Mouse (Mus musculus): Measurements from ENCODE around the gene Dennd1a. TPM values are rescaled to one million over a fixed set of nuclear protein-coding genes. Genes with fewer than 3 reads are reported as not detected.

Dennd1a gene
- total RNA-seq, 2 experiments from 2014 or later: 34.2 to 37.0 TPM

GRCm38 (mm10) chr2:37802610-37803212, 484.5 kb downstream of the Dennd1a start:
- ATAC-seq (replicated peaks; ENCODE audit: low FRiP score, low TSS enrichment, poor library complexity, severe bottlenecking): peak; percentile 81

GRCm38 (mm10) chr2:37801687-37802086, 485.5 kb downstream of the Dennd1a start:
- ATAC-seq (replicated peaks; ENCODE audit: low FRiP score, low TSS enrichment, poor library complexity, severe bottlenecking): no peak

- no peak for ATAC-seq (replicated peaks; ENCODE audit: low FRiP score, low TSS enrichment, poor library complexity, severe bottlenecking)
Measured at GRCm38 (mm10) chr2:37799137-37799536, 488.1 kb downstream of the Dennd1a start.

DNA sequence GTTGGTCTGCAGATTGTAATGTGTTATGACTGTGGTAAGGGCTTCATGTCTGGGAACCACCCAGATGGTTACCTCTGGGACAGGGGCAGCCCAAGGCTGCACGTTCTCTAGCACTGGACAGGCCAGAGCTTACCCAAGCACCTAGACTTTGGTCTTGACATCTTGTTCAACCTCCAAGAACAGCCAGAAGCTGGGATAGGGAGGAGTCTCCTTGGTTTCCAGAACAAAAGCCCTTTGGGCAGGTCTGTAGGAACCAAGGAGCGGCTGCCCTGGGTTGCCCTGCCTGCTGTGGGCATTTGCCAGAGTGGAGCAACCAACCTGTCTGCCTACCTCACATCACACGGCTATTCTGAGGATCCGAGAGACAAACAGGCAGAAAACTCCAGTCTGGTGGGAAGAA, 490.1 kb downstream of the Dennd1a start:
- no peak for ATAC-seq (replicated peaks; ENCODE audit: low FRiP score, low TSS enrichment, poor library complexity, severe bottlenecking)

- no peak for ATAC-seq (replicated peaks; ENCODE audit: low FRiP score, low TSS enrichment, poor library complexity, severe bottlenecking)
Measured at GRCm38 (mm10) chr2:37796021-37796420, 491.2 kb downstream of the Dennd1a start.

DNA sequence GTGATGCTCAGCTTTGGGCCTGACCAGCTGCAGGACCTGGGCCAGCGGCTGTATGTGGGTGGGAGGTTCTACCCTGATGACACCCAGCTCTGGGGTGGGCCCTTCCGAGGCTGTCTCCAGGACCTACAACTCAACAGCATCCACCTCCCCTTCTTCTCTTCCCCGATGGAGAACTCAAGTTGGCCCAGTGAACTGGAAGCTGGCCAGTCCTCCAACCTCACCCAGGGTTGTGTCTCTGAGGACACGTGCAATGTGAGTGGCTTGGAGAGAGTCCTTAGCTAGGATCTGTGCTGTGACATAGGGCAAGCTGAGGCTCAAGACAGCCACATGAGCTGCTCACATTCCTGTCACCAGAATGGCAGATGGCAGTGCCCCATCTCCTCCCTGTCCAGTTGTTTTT, 495.9 kb downstream of the Dennd1a start:
- no peak for ATAC-seq (replicated peaks; ENCODE audit: low FRiP score, low TSS enrichment, poor library complexity, severe bottlenecking)

- ATAC-seq (replicated peaks; ENCODE audit: low FRiP score, low TSS enrichment, poor library complexity, severe bottlenecking): no peak
Measured at GRCm38 (mm10) chr2:37790738-37791137, 496.5 kb downstream of the Dennd1a start.

- no peak for ATAC-seq (replicated peaks; ENCODE audit: low FRiP score, low TSS enrichment, poor library complexity, severe bottlenecking)
Measured at GRCm38 (mm10) chr2:37789995-37790394, 497.2 kb downstream of the Dennd1a start.

GRCm38 (mm10) chr2:37789029-37789428, 498.2 kb downstream of the Dennd1a start:
- no peak for ATAC-seq (replicated peaks; ENCODE audit: low FRiP score, low TSS enrichment, poor library complexity, severe bottlenecking)

DNA sequence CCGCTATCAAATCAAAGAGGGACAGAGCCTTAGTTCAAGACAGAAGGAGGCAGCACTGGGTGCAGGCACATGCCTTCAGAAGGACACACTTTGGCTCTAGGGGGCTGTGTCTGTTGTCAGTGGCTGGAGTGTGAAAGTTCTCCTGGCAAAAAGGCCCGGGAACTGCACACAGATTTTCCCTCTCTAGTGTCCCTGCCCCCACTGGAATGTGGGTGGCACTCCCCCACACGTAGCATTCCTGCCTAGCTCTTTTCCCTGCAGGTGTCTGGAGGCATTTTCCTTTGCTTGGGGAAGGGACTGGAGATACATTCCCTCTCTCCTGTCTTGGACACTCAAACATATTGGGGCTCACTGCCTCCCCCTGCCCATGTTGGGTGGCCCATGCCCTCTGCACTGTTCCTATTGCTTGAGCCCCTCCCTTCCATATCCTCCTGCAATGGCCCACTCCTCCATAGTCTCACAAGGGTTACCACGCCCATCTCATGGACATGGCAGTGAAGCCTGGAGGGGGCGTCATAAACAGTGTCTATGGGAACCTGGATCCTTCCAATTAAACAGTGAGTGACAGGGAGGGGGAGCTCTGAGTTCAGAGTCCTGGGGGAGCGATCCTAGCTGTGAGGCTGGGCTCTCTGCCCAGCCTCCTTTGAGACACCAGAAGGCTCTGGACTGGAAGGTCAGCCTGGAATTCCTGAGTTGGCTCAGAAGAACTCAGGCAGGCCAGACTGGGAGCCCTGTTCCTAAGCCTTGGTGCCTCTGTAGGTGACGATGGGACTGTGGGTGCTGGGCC, 498.8 kb downstream of the Dennd1a start:
- no peak for ATAC-seq (replicated peaks; ENCODE audit: low FRiP score, low TSS enrichment, poor library complexity, severe bottlenecking)

DNA sequence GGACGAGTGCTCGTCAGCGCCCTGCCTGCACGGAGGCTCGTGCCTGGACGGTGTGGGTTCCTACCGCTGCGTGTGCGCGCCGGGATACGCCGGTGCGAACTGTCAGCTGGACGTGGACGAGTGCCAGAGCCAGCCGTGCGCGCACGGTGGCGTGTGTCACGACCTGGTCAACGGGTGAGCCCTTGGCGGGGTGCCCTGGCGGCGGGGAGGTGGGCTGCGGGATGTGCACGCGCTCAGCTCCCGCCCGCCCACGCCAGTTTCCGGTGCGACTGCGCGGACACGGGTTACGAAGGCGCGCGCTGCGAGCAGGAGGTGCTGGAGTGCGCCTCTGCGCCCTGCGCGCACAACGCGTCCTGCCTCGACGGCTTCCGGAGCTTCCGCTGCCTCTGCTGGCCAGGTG, 500.7 kb downstream of the Dennd1a start:
- no peak for ATAC-seq (replicated peaks; ENCODE audit: low FRiP score, low TSS enrichment, poor library complexity, severe bottlenecking)

DNA sequence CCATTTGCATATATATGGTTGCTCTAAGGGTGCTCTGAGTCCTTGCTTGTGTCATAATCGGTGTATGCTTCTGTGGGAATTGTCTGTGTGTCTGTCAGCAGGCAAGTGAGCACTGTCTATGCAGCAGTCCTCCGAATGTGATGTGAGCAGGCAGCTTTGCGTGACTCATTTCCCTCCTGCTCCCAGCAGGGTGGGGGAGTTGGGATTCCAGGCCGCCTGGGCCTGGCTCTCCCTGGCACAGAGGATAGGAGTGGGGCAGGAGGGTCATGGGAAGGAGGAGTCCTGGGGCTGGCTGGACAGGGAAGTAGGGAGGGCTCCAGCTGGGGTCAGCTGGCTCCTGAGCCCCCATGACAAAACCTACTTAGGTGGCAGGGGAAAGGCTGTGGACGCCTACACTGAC, 502.7 kb downstream of the Dennd1a start:
- ATAC-seq (replicated peaks; ENCODE audit: low FRiP score, low TSS enrichment, poor library complexity, severe bottlenecking): no peak

- no peak for ATAC-seq (replicated peaks; ENCODE audit: low FRiP score, low TSS enrichment, poor library complexity, severe bottlenecking)
Measured at GRCm38 (mm10) chr2:37782002-37782401, 505.2 kb downstream of the Dennd1a start.

GRCm38 (mm10) chr2:37781421-37781820, 505.8 kb downstream of the Dennd1a start:
- ATAC-seq (replicated peaks; ENCODE audit: low FRiP score, low TSS enrichment, poor library complexity, severe bottlenecking): no peak

DNA sequence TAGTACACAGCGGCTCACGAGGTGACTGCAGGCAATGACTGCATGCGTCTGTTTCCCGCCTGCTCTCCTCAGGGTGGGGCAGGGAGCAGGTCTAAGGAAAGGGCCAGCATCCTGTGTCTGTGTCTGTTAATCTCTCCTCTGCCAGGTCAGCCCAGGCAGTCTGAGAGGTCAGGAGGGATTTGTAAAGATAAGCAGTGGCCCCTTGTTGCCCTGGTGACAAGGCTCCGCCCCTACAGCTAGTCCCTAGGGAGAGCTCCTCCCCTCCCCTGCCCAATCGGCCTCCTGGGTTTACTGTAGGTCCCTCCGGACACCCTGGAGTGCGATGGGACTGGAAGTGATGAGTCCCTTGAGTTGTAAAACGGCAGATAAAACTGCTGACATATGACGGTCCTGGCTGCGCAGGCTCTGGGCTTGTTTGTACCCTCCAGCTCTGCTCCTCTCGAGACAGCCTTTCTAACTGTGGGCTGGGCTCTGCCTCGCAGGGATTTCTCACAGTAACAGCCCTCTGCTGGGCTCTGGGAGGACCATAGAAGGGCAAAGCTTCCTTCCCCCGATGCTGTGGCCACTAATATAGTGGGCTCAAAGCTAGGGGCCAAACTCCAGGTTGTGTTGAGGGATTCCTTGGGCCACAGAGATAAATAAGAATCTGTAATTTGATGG, 506.8 kb downstream of the Dennd1a start:
- ATAC-seq (replicated peaks; ENCODE audit: low FRiP score, low TSS enrichment, poor library complexity, severe bottlenecking): peak; percentile 92

GRCm38 (mm10) chr2:37777958-37778720, 509.1 kb downstream of the Dennd1a start:
- ATAC-seq (replicated peaks; ENCODE audit: low FRiP score, low TSS enrichment, poor library complexity, severe bottlenecking): no peak

DNA sequence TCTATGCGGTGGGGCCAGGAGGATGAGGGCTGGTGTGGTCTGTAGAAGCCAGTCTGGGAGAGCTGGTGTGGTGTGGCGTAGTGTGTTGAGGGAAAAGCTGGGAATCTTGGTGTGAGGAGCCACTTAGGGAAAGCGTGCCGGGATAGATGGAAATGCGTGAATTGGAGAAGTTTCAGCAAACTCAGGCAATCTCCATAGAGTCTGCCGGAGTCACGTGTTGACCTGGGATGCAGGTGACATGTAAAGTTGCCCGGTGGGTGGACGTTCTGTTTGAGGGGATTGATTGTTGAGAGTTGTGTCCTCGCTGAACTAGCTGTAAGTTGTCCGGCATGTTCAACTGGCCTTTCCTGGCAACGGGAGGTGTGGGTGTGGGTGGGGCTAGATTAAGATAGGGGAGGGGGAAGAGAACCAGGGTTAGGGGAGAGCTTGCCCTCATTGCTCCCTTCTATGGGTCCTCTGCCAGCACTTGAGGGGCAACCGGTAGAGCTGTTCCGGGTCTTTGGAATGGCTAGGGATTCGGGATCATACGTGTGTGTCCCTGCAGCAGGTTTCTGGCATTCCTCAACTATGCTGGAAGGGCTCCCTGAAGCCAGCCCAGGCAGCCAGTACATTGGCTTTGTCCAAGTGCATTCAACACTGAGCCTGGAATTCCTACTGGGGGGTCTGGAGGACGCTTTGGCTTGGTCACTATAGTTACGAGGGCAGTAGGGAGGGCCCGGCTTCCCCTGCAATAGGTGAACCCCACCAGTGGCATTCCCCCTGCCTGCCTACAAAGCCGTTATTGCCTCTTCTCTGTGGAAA, 510.4 kb downstream of the Dennd1a start:
- no peak for ATAC-seq (replicated peaks; ENCODE audit: low FRiP score, low TSS enrichment, poor library complexity, severe bottlenecking)

DNA sequence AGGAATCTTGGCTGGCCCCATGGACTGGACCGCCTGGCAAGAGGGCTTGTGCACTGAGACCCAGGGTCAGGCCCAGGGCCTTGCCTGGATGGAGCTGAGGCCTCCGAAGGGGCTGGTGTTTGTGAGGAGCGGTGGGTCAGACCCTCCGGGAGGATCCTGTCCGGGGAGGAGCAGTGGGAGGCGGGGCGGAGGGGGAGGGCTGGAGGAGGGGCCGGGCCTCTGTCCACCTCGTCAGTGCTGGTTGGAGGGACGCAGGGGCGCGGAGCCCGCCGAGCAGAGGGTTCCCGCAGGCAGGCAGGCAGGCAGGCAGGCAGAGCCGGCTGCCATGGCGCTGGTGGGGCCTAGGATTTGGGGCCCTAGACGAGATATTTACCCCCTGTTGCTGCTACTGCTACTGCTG, 511.2 kb downstream of the Dennd1a start, which contains the start of gene Crb2:
TSS of gene Crb2 (plus strand) at position 234 of the 400 bp plus-strand sequence.
- no peak for ATAC-seq (replicated peaks; ENCODE audit: low FRiP score, low TSS enrichment, poor library complexity, severe bottlenecking)

- ATAC-seq (replicated peaks; ENCODE audit: low FRiP score, low TSS enrichment, poor library complexity, severe bottlenecking): no peak
Measured at GRCm38 (mm10) chr2:37774571-37774970, 512.6 kb downstream of the Dennd1a start.

All from megakaryocyte-erythroid progenitor cell, adult 5-6 weeks (primary cell).